Mouse (Mus musculus) G1E (cell line): ENCODE results near the gene Ctsz.

Source experiments
- CTCF ChIP-seq: IDR thresholded peaks from 2 replicates; pipeline ENCODE4 v1.5.1; 2012; ENCODE audit warnings: low read depth, low read length, inconsistent platforms, mixed read lengths
- GATA1 ChIP-seq: IDR thresholded peaks from 2 replicates; pipeline ENCODE4 v1.6.1; 2012; ENCODE audit warnings: borderline replicate concordance, low read length, inconsistent platforms, mixed read lengths

- TF ChIP-seq CTCF, result no peak
- TF ChIP-seq GATA1, result no peak
Measured at GRCm38 (mm10) chr2:174426856-174427255, 12.0 kb downstream of the Ctsz start.
